Mouse (Mus musculus) activated CD4-positive, CD25-positive, alpha-beta regulatory T cell, adult 9 weeks (primary cell): ENCODE measurements around the gene Arhgap18. TPM values are rescaled to one million over a fixed set of nuclear protein-coding genes. Genes with fewer than 3 reads are reported as not detected.

ENCODE experiments used
- polyA plus RNA-seq: library from polyadenylated mRNA; unstranded; fragments of 100-300 nt; shearing (Covaris generic); gene quantifications from one replicate; pipeline ENCODE4 v1.2.1, GENCODE M21; 2017

Gene Arhgap18
- polyA plus RNA-seq = 53.1 TPM

GRCm38 (mm10) chr10:26752929-26753567 is at the start of gene Arhgap18:
Arhgap18 (plus strand) TSS chr10:26753421.

